Mouse (Mus musculus): ENCODE results near the gene Tbc1d5. TPM values are rescaled to one million over a fixed set of nuclear protein-coding genes. Genes with fewer than 3 reads are reported as not detected.
A peak's percentile ranks its signal among the peaks of the same experiment; 100 is the strongest.

Tbc1d5 gene
- total RNA-seq (2021), result 10 to 100 TPM; 27.8 to 31.1 TPM
- long read RNA-seq, experiment 1, partial matches to known transcripts, result 1 of 6 reads
- long read RNA-seq, experiment 1, other reads (novel, unspliced or antisense), result 5 of 6 reads
- long read RNA-seq, experiment 2, full-length matches to known transcripts, result 2 of 8 reads
- long read RNA-seq, experiment 2, partial matches to known transcripts, result 5 of 8 reads
- long read RNA-seq, experiment 2, other reads (novel, unspliced or antisense), result 1 of 8 reads

- DNase-seq (ENCODE audit: low spot score in 2 of 2), result peak; percentile 77 to 85
These were observed at the start of gene Tbc1d5 for GRCm38 (mm10) chr17:51179195-51179953. TSS of gene Tbc1d5 (minus strand) at chr17:51179352.

- DNase-seq (ENCODE audit: low spot score in 2 of 2), result no peak
These were observed 46.9 kb upstream of the Tbc1d5 start for GRCm38 (mm10) chr17:51226056-51226455.

- no peak for DNase-seq (ENCODE audit: low spot score in 2 of 2)
These were observed 44.0 kb upstream of the Tbc1d5 start for GRCm38 (mm10) chr17:51223152-51223551.

GRCm38 (mm10) chr17:51221075-51221474, 41.9 kb upstream of the Tbc1d5 start:
- DNase-seq (ENCODE audit: low spot score in 2 of 2), result no peak

GRCm38 (mm10) chr17:51219897-51220296, 40.7 kb upstream of the Tbc1d5 start:
- no peak for DNase-seq (ENCODE audit: low spot score in 2 of 2)

- DNase-seq (ENCODE audit: low spot score in 2 of 2), result no peak
These were observed 37.3 kb upstream of the Tbc1d5 start for GRCm38 (mm10) chr17:51216426-51216825.

- DNase-seq (ENCODE audit: low spot score in 2 of 2), result no peak
These were observed 30.4 kb upstream of the Tbc1d5 start for GRCm38 (mm10) chr17:51209565-51209964.

GRCm38 (mm10) chr17:51204643-51205042, 25.5 kb upstream of the Tbc1d5 start:
- DNase-seq (ENCODE audit: low spot score in 2 of 2), result no peak

- DNase-seq (ENCODE audit: low spot score in 2 of 2), result no peak
These were observed 16.4 kb upstream of the Tbc1d5 start for GRCm38 (mm10) chr17:51195561-51195960.

- no peak for DNase-seq (ENCODE audit: low spot score in 2 of 2)
These were observed 15.6 kb upstream of the Tbc1d5 start for GRCm38 (mm10) chr17:51194787-51195186.

GRCm38 (mm10) chr17:51191381-51191780, 12.2 kb upstream of the Tbc1d5 start:
- DNase-seq (ENCODE audit: low spot score in 2 of 2), result no peak

- DNase-seq (ENCODE audit: low spot score in 2 of 2), result no peak
These were observed 3.6 kb upstream of the Tbc1d5 start for GRCm38 (mm10) chr17:51182715-51183114.

- DNase-seq (ENCODE audit: low spot score in 2 of 2), result peak; percentile 19 to 41
These were observed 509 bp downstream of the Tbc1d5 start for GRCm38 (mm10) chr17:51178491-51179194.

- no peak for DNase-seq (ENCODE audit: low spot score in 2 of 2)
These were observed 1.2 kb downstream of the Tbc1d5 start for GRCm38 (mm10) chr17:51177923-51178322.

- no peak for DNase-seq (ENCODE audit: low spot score in 2 of 2)
These were observed 6.8 kb downstream of the Tbc1d5 start for GRCm38 (mm10) chr17:51172332-51172731.

- no peak for DNase-seq (ENCODE audit: low spot score in 2 of 2)
These were observed 7.6 kb downstream of the Tbc1d5 start for GRCm38 (mm10) chr17:51171504-51171903.

GRCm38 (mm10) chr17:51169911-51170310, 9.2 kb downstream of the Tbc1d5 start:
- no peak for DNase-seq (ENCODE audit: low spot score in 2 of 2)

- DNase-seq (ENCODE audit: low spot score in 2 of 2), result no peak
These were observed 16.8 kb downstream of the Tbc1d5 start for GRCm38 (mm10) chr17:51162366-51162765.

- no peak for DNase-seq (ENCODE audit: low spot score in 2 of 2)
These were observed 19.9 kb downstream of the Tbc1d5 start for GRCm38 (mm10) chr17:51159261-51159660.

GRCm38 (mm10) chr17:51150999-51151398, 28.2 kb downstream of the Tbc1d5 start:
- DNase-seq (ENCODE audit: low spot score in 2 of 2), result no peak

GRCm38 (mm10) chr17:51144983-51145382, 34.2 kb downstream of the Tbc1d5 start:
- DNase-seq (ENCODE audit: low spot score in 2 of 2), result no peak

GRCm38 (mm10) chr17:51142095-51142494, 37.1 kb downstream of the Tbc1d5 start:
- DNase-seq (ENCODE audit: low spot score in 2 of 2), result no peak
